Mouse (Mus musculus) midbrain, embryonic 15.5 days (tissue): ENCODE measurements at regions not wholly inside any gene's neighbourhood (a gene's known extent, or its start where the extent isn't known, plus 50 kb on each side); places are given as distances from the start of the nearest gene placed in this dataset.
"Not testable (repeated sequence)": the region's sequence is repeated elsewhere in the genome, so short reads cannot be mapped to it uniquely, and the experiment has no call there.

Experiments used
- ATAC-seq: fragments of 200-750 bp; cut with Nextera tagmentation; replicated peaks from 2 replicates; pipeline ENCODE4 v1.8.0; 2017; ENCODE audit warnings: moderate TSS enrichment
- H3K27ac ChIP-seq: fragments of 300-500 bp; sonication (generic); 2 replicates; pipeline ENCODE4 v1.5.1; 2015; ENCODE audit warnings: mild to moderate bottlenecking, inconsistent platforms
- H3K27me3 ChIP-seq: fragments of 300-500 bp; sonication (generic); replicated peaks from 2 replicates; pipeline ENCODE4 v1.6.1; 2015; ENCODE audit warnings: inconsistent platforms
- H3K36me3 ChIP-seq: fragments of 300-500 bp; sonication (generic); replicated peaks from 2 replicates; pipeline ENCODE4 v1.6.1; 2015; ENCODE audit warnings: inconsistent platforms
- H3K4me1 ChIP-seq: fragments of 300-500 bp; sonication (generic); 2 replicates; pipeline ENCODE4 v1.6.1; 2015; ENCODE audit warnings: inconsistent platforms
- H3K4me2 ChIP-seq: fragments of 300-500 bp; sonication (generic); 2 replicates; pipeline ENCODE4 v1.6.1; 2015; ENCODE audit warnings: inconsistent platforms, mild to moderate bottlenecking, moderate library complexity
- H3K4me3 ChIP-seq: fragments of 300-500 bp; sonication (generic); 2 replicates; pipeline ENCODE4 v1.5.1; 2015; ENCODE audit warnings: mild to moderate bottlenecking, inconsistent platforms
- H3K9ac ChIP-seq: fragments of 300-500 bp; sonication (generic); 2 replicates; pipeline ENCODE4 v1.6.1; 2015; ENCODE audit warnings: mild to moderate bottlenecking, inconsistent platforms
- H3K9me3 ChIP-seq: fragments of 300-500 bp; sonication (generic); 2 replicates; pipeline ENCODE4 v1.6.1; 2016; ENCODE audit warnings: inconsistent platforms
- WGBS: fragments of 180-500 bp; shearing (Covaris S2); methylation state at CpG from one replicate; pipeline ENCODE4 v1.1.7; 2015; ENCODE audit warnings: mixed read lengths; 5-methylcytosine and 5-hydroxymethylcytosine counted together

DNA sequence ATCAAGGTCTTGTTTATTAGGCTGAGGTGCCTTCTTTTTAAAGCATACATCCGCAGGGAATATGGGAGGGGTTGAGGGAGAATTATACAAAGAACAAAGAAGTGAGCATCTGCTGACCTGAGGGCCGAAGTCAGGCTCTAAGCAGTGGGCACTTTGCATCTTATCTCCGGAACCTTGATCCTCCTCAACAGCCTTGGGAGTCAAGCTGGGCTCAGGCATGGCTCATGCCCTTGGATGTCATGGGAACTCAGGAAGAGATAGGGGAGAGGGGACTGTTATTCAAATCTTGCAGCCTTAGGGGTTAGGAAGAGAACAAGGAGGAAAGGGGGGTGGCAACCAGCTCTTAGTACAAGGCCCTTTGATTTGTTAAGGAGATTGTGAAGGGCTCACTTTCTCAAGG lies 248.5 kb downstream of the Gm19965 start:
- not testable (repeated sequence) for H3K36me3 ChIP-seq, H3K27ac ChIP-seq, H3K4me3 ChIP-seq, H3K4me2 ChIP-seq, ATAC-seq, H3K9ac ChIP-seq, H3K27me3 ChIP-seq, H3K9me3 ChIP-seq, H3K4me1 ChIP-seq
- 74% methylated on average over 3 of the region's 3 CpGs for WGBS

- Histone ChIP-seq H3K4me3 (no peak overlapping the region), H3K9me3 (no peaks in the 10 kb centered on the region), H3K4me2 (no peak overlapping the region), H3K9ac (no peak overlapping the region), H3K4me1 (peaks cover 4% of the 10 kb centered on the region; the same call in 1 of the 2 replicates), H3K27me3 (no peaks in the 10 kb centered on the region), H3K36me3 (no peaks in the 10 kb centered on the region), H3K27ac (peak overlapping the region; percentile 50)
- peak; percentile 84 for ATAC-seq
- 68% methylated on average over 4 of the region's 4 CpGs for WGBS
Observed at GRCm38 (mm10) chr1:117067151-117067819, 264.5 kb downstream of the Gm19965 start.

GRCm38 (mm10) chr1:117087136-117087535 lies 284.4 kb downstream of the Gm19965 start:
- Histone ChIP-seq H3K4me2 (no peak overlapping the region), H3K9me3 (no peaks in the 10 kb centered on the region), H3K27ac (no peak overlapping the region), H3K27me3 (no peaks in the 10 kb centered on the region), H3K4me3 (no peak overlapping the region), H3K4me1 (0 out of 2 replicates have a peak, but pooled peaks cover 2% of the 10 kb centered on the region), H3K36me3 (no peaks in the 10 kb centered on the region), H3K9ac (no peak overlapping the region)
- 14% methylated on average over 3 of the region's 3 CpGs for WGBS
- ATAC-seq = no peak

DNA sequence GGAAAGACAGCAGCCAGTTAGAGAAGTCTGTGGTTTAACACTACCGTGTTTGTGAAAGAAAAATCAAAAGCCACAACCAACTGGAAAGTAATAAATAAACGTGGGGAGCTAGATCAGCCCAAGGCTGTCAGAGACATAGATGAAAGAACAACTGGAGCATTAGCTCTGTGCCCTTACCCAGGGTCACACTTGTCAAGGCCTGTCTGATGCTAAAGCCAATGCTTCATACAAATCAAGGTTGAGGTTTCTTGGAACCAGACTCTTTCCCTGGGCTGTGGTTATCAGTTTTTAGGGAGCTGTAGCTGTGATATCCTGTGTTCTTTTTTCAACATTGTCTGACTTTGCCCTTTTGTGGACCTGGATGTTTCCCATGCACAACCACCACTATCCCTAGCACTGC lies 308.7 kb downstream of the Gm19965 start:
- Histone ChIP-seq H3K4me3 (no peak overlapping the region), H3K9me3 (no peaks in the 10 kb centered on the region), H3K27me3 (no peaks in the 10 kb centered on the region), H3K4me2 (no peak overlapping the region), H3K4me1 (no peaks in the 10 kb centered on the region), H3K36me3 (no peaks in the 10 kb centered on the region), H3K9ac (no peak overlapping the region), H3K27ac (no peak overlapping the region)
- 68% methylated on average over 2 of the region's 2 CpGs for WGBS
- ATAC-seq = no peak

- Histone ChIP-seq H3K4me1 (no peaks in the 10 kb centered on the region), H3K4me2 (no peak overlapping the region), H3K27ac (no peak overlapping the region), H3K36me3 (no peaks in the 10 kb centered on the region), H3K9me3 (no peaks in the 10 kb centered on the region), H3K27me3 (no peaks in the 10 kb centered on the region), H3K9ac (no peak overlapping the region), H3K4me3 (no peak overlapping the region)
- ATAC-seq = no peak
- WGBS = 75% methylated on average over 4 of the region's 4 CpGs
Observed at GRCm38 (mm10) chr1:117113918-117114317, 311.1 kb downstream of the Gm19965 start.

DNA sequence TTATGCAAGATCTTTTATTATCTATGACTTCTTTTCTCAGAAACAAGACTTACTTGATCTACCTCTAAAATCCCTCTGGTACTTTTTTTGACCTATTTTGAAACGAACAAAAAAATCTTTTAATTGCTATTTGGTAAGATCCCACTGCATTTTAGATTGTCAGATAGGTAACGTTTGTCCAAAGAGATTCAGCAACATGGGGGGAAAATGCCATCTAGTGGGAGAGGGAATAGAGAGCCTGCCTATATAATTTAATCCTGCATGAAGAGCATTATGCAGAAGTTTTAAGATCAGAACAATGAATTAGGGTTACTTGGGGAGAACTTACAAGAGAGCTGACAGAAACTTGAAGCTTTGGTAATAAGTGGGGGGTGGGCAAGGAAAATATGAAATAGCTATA lies 320.2 kb downstream of the Gm19965 start:
- H3K4me1 ChIP-seq = no peaks in the 10 kb centered on the region
- no peaks in the 10 kb centered on the region for H3K27me3 ChIP-seq
- no peak overlapping the region for H3K4me3 ChIP-seq
- H3K9ac ChIP-seq = no peak overlapping the region
- H3K9me3 ChIP-seq = no peaks in the 10 kb centered on the region
- ATAC-seq = no peak; the same call in 1 of the 2 replicates
- no peaks in the 10 kb centered on the region for H3K36me3 ChIP-seq
- H3K27ac ChIP-seq = no peak overlapping the region
- H3K4me2 ChIP-seq = no peak overlapping the region
- WGBS = 22% methylated on average over 2 of the region's 2 CpGs
